Comparison of ENCODE assay signal across 8 mouse cellular contexts in the genomic region with DNA sequence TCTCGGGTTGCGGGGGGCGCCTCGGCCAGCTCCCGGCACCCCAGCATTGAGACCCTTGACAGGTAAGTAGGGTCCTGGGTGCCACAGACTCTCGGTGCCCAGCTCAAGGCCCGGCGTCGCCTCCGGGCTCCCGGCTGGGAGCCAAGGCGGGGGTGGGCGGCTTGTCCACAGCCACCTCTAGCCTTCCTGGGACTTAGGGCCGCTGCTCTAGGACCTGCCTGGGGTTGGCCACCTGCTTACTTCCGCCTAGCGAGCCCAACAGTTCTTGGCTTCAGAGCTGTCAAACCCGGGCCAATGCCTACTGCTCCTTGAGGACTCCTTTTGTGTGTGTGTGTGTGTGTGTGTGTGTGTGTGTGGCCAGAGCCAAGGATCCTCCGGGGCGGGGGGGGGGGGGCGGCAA. TPM values are rescaled to one million over a fixed set of nuclear protein-coding genes. Genes with fewer than 3 reads are reported as not detected.
A peak's percentile ranks its signal among the peaks of the same experiment; 100 is the strongest.
DNase-seq lines count a peak whose midpoint lies in the region; ATAC-seq and TF ChIP-seq lines count a peak whose summit lies in the region.

No protein-coding gene starts in this region.

- DNase-seq in B cell, adult 2 months: peak; percentile 40 to 46
- DNase-seq in MN1 (ENCODE audit: low spot score): peak; percentile 16
- peak; percentile 13 for DNase-seq in heart, adult 8-10 months (ENCODE audit: low spot score)
- DNase-seq in lung, adult 2 months: no peak
- DNase-seq in ovary, postnatal 14 days (ENCODE audit: low spot score): peak; percentile 10

- no peak for TF ChIP-seq CTCF in lung, adult 2 months (IDR thresholded peaks at IDR 0.05; ENCODE audit: insufficient read depth, low read length)

- peak overlapping the region; percentile 73 for H3K27ac ChIP-seq in kidney, embryonic 15.5 days

- H3K9ac ChIP-seq in kidney, embryonic 15.5 days: peak overlapping the region; percentile 50

- WGBS in kidney, embryonic 15.5 days: 20% methylated on average over 16 of the region's 20 CpGs
- 31% methylated on average over 19 of the region's 20 CpGs for WGBS in lung, adult 2 months

- peak; percentile 22; the same call in 1 of the 2 replicates for ATAC-seq in common myeloid progenitor, adult 5-6 weeks (replicated peaks; ENCODE audit: low read depth, poor library complexity, severe bottlenecking)
- peak; percentile 80 for ATAC-seq in kidney, embryonic 15.5 days (replicated peaks; ENCODE audit: low FRiP score)
- no peak; the same call in 1 of the 2 replicates for ATAC-seq in erythroid progenitor cell, adult 5-6 weeks (replicated peaks; ENCODE audit: low FRiP score, poor library complexity, severe bottlenecking)

- H3K36me3 ChIP-seq in kidney, embryonic 15.5 days: no peaks in the 10 kb centered on the region

- no peak for TF ChIP-seq POLR2A in lung, adult 2 months (IDR thresholded peaks at IDR 0.05; ENCODE audit: borderline replicate concordance, extremely low read depth, low read depth, low read length)

- H3K4me2 ChIP-seq in kidney, embryonic 15.5 days: peak overlapping the region; percentile 68

- no peaks in the 10 kb centered on the region for H3K4me1 ChIP-seq in kidney, embryonic 15.5 days
- H3K4me1 ChIP-seq in lung, adult 2 months (ENCODE audit: control insufficient read depth, insufficient read depth, low read length): no peaks in the 10 kb centered on the region

- no peaks in the 10 kb centered on the region for H3K9me3 ChIP-seq in kidney, embryonic 15.5 days (replicated peaks)

- H3K4me3 ChIP-seq in kidney, embryonic 15.5 days (replicated peaks): peak overlapping the region; percentile 63
- peak overlapping the region; percentile 91 for H3K4me3 ChIP-seq in lung, adult 2 months (replicated peaks; ENCODE audit: extremely low read depth, low read depth, low read length)

- no peaks in the 10 kb centered on the region for H3K27me3 ChIP-seq in kidney, embryonic 15.5 days

RNA-seq across cellular contexts. Expression of a gene that starts 0.5 kb away (rescaled TPM):
- total RNA-seq in common myeloid progenitor, adult 5-6 weeks (2017): 25.7 and 36.2 TPM in 2 replicates
- total RNA-seq in heart, adult 8-10 months (2022): 10 to 100 TPM; 22.9 to 24.9 (median 24.0) TPM
- polyA plus RNA-seq in kidney, embryonic 15.5 days (2015; fragmentation: Nextera tagmentation; extraction: Ambion mirVana): 8.7 and 9.3 TPM in 2 replicates
- 6.3 and 10.1 TPM in 2 replicates for polyA plus RNA-seq in lung, adult 2 months (2012; rRNA removed)
- total RNA-seq in erythroid progenitor cell, adult 5-6 weeks (2015; ENCODE audit: low replicate concordance): 11.9 and 18.4 TPM in 2 replicates
- 11.6 and 19.3 TPM in 2 replicates for total RNA-seq in erythroid progenitor cell, adult 5-6 weeks (2017; ENCODE audit: low replicate concordance)
